Mouse (Mus musculus) heart, adult 10 weeks (tissue): ENCODE measurements around the gene Slc6a16. TPM values are rescaled to one million over a fixed set of nuclear protein-coding genes. Genes with fewer than 3 reads are reported as not detected.

Experiments
- polyA plus RNA-seq: library from polyadenylated mRNA; stranded (reverse); fragments of 350-450 nt; fragmentation: Illumina TruSeq; extraction: RNeasy Lipid Tissue Mini Kit (QIAGEN cat#74804); gene quantifications from one replicate; pipeline ENCODE4 v1.2.3, GENCODE M21; 2014; ENCODE audit warnings: low read depth, low replicate concordance

Gene Slc6a16
- not detected for polyA plus RNA-seq

DNA sequence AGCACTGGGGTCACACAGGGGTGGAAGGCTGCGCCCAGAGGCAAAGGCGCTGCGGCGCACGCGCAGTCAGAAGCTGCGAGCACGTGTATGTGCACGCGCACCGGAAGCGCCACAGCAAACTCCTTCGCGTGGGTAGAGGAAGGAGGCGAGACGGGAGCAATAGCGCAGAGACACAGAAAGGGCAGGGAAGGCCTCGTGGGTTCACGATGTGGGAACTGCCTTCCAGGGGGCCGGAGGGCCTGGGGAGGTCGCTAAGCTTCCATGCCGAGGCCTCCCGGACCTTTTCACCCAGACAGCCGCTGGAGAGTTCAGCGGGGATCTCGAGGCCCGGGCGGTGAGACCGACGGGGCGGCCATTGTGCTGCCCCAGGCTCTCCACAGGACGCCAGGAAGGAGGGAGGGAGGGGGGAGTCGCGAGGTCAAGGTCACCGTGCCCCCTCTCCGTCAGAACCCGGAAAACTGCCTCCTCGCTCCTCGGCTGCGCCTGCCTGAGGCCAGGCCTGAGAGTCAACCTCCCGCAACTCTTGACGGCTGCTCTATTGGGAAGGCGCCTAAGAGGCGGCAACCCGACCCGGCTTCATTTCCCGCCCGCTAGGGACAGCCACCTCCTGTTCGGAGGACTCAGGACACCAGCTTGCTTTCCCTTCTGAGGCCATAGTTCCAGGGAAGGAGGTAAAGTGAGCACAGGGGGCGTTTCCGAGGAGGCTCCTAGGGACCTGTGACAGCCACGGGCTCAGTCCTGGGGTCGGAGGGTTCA lies at the start of gene Slc6a16:
Gene Slc6a16, plus strand, starts transcription at position 453 of the 756 bp plus-strand sequence.

DNA sequence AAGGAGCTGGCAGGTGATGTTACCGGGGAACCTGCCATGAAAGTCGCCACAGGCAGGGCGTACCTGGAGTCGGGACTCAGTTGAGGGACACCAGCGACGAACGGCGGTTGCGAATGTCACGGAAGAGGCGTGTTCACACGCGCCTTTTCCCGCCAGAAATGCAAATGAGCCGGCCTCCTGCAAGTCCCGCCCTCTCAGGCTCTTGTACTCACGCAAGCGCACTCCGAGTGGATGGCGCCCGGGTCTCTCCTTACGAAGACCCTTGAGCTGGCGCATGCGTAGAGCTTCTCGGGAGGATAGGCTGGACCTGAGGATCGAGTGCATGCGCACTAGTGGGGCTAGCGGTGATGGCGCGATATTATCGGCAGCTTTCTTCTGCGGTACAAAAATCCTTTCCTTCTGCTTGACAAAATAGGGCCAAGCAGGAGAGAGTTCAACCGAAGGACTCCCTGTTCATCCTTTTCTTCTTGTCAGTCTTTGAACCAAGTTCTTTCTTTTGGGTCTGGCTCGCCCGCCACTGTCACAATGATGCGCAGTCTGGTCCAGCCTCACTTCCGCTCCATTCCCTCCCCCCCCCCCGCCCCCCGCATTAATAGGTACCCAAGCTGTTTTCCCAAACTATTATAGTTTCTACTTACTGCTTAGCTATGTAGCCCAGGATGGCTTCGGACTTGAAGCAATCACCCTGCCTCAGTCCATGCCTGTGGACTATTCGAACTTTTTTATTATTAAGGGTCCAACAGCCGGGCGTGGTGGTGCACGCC lies 36.3 kb upstream of the Slc6a16 start, which contains the start of gene Ccdc155:
Gene Ccdc155, minus strand, starts transcription at position 513 of the 764 bp plus-strand sequence.

DNA sequence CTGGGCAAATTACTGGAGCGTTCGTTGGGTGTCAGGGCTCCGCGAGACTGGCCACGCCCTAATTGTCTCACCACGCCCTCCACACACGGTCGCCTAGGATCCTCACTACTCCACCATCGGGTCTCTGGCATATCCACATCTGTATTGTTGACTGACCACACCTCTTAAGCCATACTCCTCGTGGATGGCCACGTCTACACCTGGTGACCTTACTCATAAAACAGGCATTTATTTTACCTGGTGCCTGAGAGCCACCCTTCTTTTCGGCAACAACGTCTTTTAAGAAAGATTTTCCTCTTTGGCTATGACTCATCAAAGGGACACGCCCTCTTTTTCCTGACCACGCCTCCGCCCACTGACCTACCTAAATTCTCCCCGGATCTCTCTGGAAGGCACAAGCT lies 29.0 kb upstream of the Slc6a16 start, which contains the start of gene Dkkl1:
Gene Dkkl1, minus strand, starts transcription at position 297 of the 401 bp plus-strand sequence.

DNA sequence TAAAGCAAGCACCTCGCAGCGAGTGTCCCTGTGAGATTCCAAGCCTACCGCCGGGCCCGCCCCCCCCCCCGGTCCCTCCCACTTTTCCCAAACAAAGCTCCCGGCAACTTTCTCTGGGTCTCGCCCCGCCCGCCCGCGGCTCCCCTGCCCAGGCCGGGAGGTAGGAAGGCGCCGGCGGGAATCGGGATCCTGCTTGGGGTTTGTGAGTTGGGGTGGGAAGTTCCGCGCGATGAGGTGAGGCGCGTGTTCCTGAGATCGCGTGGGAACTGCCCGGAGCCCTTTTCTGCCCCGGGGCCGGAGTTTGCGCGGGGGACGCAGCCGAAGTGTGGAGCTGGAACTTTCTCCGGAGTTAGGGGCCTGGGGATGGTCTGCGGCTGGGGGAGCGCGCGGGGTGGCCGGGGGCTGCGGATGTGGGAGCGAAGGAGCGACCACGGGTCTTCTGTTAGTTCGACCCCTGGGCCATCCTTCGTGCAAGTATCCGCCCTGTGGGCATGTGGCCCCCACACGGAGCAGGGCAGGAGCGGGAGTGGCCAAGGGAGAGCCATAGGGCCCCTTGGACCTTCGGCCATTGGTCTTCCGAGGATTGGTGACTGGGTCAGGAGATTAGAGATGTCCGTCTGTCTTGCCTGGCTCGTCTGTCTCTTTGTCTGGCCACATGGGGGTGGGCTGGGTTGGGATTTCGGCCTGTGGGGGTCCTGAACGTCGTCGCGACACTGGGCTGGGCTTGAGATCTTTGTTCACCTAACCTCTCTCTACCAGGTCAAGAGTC lies 25.0 kb upstream of the Slc6a16 start, which contains the start of gene Tead2:
Gene Tead2, plus strand, starts transcription at position 81 of the 769 bp plus-strand sequence.

DNA sequence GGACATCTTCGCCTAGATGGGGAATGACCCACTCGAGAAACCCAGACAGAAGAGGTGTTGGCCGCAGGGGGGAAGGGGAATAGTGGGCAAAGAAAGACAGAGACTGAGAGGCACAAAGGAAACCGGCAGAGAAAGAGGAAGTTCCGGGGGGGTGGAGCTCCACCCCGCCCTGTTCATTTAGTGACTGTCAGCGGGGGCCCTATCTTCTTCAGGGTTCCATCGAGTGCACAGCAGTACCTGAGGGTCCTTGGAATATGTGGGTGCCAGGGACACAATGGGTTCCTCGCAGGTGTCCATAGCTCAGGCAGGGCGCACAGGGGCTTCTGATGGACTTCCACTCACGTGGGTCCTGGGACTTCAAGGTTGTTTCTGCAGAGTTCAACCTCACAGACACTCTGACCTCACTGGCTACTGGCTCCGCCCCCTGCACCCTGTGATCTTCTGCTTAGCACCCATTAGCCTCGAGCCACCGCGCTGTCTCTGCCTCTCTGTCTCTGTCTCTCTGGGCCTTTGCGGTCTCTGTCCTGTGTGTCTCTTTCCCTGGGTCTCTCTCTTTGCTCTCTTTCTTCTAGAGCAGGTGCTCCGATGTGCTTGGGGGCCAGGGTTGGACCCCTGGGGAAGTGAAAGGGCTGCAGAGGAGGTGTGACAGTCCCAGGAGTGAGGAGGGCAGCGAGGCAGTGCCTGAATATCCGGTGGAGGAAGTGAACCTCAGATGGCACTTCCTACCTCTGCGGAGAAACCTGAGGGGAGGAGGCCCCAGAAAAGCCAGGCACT lies 2.0 kb upstream of the Slc6a16 start, which contains the start of gene Cd37:
Gene Cd37, minus strand, starts transcription at position 393 of the 774 bp plus-strand sequence.

DNA sequence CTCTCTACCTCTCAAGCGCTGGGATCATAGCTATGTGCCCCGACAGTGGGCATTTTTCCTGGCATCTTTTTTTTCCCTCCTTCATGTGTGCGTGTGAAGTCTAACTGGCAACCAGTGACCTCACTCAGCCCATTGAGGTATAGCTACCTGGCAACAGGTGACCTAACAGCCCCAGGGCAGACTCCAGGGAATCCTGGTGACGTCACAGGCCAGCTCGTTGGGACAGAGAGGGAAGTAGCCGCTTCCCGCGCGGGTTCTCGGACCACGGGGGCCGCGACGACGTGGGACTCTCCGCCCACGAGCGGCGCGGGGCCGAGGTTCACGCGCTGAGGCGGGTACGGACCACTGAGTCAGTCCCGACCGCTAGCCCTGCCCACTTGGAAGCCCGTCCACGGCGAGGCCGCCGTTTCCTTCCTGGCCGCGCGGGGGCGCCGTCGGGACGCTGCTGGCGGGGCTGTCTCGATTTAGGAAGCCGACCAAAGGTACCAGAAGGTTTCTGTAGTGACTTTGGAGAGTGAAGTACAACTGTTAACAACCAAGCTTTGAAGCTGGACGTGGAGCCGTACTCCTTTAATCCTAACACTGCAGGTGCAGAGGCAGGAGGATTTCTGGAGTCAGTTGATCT lies 36.4 kb downstream of the Slc6a16 start, which contains the start of gene Slc6a21:
Gene Slc6a21, plus strand, starts transcription at position 378 of the 625 bp plus-strand sequence.

Other genes with a start within 250 kb of the Slc6a16 start
- 72.3 TPM for gene Irf3, start 243.4 kb upstream of the Slc6a16 start, polyA plus RNA-seq
- gene Bcl2l12, start 242.4 kb upstream of the Slc6a16 start, polyA plus RNA-seq = 12.3 TPM
- 34.5 TPM for gene Scaf1, start 224.7 kb upstream of the Slc6a16 start, polyA plus RNA-seq
- gene Rras, start 223.1 kb upstream of the Slc6a16 start, polyA plus RNA-seq = 57.4 TPM
- 13.2 TPM for gene Prr12, start 188.2 kb upstream of the Slc6a16 start, polyA plus RNA-seq
- 40.7 TPM for gene Nosip, start 178.7 kb upstream of the Slc6a16 start, polyA plus RNA-seq
- gene Prrg2, start 178.4 kb upstream of the Slc6a16 start, polyA plus RNA-seq = 12.4 TPM
- 40.8 TPM for gene Rcn3, start 148.9 kb upstream of the Slc6a16 start, polyA plus RNA-seq
- 83.1 TPM for gene Fcgrt, start 137.2 kb upstream of the Slc6a16 start, polyA plus RNA-seq
- gene Rps11, start 116.6 kb upstream of the Slc6a16 start, polyA plus RNA-seq = 641 TPM
- 958 TPM for gene Rpl13a, start 112.3 kb upstream of the Slc6a16 start, polyA plus RNA-seq
- gene Gm45713, start 104.9 kb upstream of the Slc6a16 start, polyA plus RNA-seq = not detected
- 21.0 TPM for gene Flt3l, start 104.7 kb upstream of the Slc6a16 start, polyA plus RNA-seq
- gene Pih1d1, start 86.8 kb upstream of the Slc6a16 start, polyA plus RNA-seq = 41.4 TPM
- 16.5 TPM for gene Aldh16a1, start 86.5 kb upstream of the Slc6a16 start, polyA plus RNA-seq
- gene Slc17a7, start 77.1 kb upstream of the Slc6a16 start, polyA plus RNA-seq = 27.4 TPM
- gene Gfy, start 61.5 kb upstream of the Slc6a16 start, polyA plus RNA-seq = not detected
- not detected for gene Pth2, start 60.1 kb upstream of the Slc6a16 start, polyA plus RNA-seq
- not detected for gene Ccdc155, start 36.2 kb upstream of the Slc6a16 start, polyA plus RNA-seq
- gene Dkkl1, start 28.9 kb upstream of the Slc6a16 start, polyA plus RNA-seq = not detected
- gene Tead2, start 25.3 kb upstream of the Slc6a16 start, polyA plus RNA-seq = 7.8 TPM
- gene Cd37, start 2.0 kb upstream of the Slc6a16 start, polyA plus RNA-seq = 3.0 TPM
- not detected for gene Slc6a21, start 36.4 kb downstream of the Slc6a16 start, polyA plus RNA-seq
- 31.0 TPM for gene Trpm4, start 92.7 kb downstream of the Slc6a16 start, polyA plus RNA-seq
- 1,149 TPM for gene Hrc, start 94.2 kb downstream of the Slc6a16 start, polyA plus RNA-seq
- gene Ppfia3, start 125.9 kb downstream of the Slc6a16 start, polyA plus RNA-seq = 0.24 TPM
- 1.2 TPM for gene Lin7b, start 129.5 kb downstream of the Slc6a16 start, polyA plus RNA-seq
- gene Snrnp70, start 154.7 kb downstream of the Slc6a16 start, polyA plus RNA-seq = 154 TPM
- 4.3 TPM for gene Kcna7, start 164.6 kb downstream of the Slc6a16 start, polyA plus RNA-seq
- 0.24 TPM for gene Ntf5, start 172.6 kb downstream of the Slc6a16 start, polyA plus RNA-seq
- gene Lhb, start 179.7 kb downstream of the Slc6a16 start, polyA plus RNA-seq = not detected
- gene Gys1, start 193.8 kb downstream of the Slc6a16 start, polyA plus RNA-seq = 80.5 TPM
- gene Ruvbl2, start 197.0 kb downstream of the Slc6a16 start, polyA plus RNA-seq = 27.2 TPM
- gene Ftl1, start 218.8 kb downstream of the Slc6a16 start, polyA plus RNA-seq = 688 TPM
- 36.8 TPM for gene Bax, start 225.8 kb downstream of the Slc6a16 start, polyA plus RNA-seq
- gene Tulp2, start 240.8 kb downstream of the Slc6a16 start, polyA plus RNA-seq = not detected
- 1.7 TPM for gene Gm45808, start 245.7 kb downstream of the Slc6a16 start, polyA plus RNA-seq
- 13.6 TPM for gene Dhdh, start 247.7 kb downstream of the Slc6a16 start, polyA plus RNA-seq